Mouse (Mus musculus) heart, adult 2 months (tissue): Measurements from ENCODE around the gene Cadps2.

ENCODE experiments used
- CTCF ChIP-seq: fragments of 200-600 bp; IDR thresholded peaks from 2 replicates; pipeline ENCODE4 v1.8.1; 2022; ENCODE audit warnings: antibody characterized with exemption, mild to moderate bottlenecking, moderate library complexity
- EP300 ChIP-seq: fragments of 200-500 bp; IDR thresholded peaks from 2 replicates; pipeline ENCODE4 v1.6.1; 2011; ENCODE audit warnings: low read depth, low read length, control low read depth; ENCODE audit not compliant: insufficient read depth

DNA sequence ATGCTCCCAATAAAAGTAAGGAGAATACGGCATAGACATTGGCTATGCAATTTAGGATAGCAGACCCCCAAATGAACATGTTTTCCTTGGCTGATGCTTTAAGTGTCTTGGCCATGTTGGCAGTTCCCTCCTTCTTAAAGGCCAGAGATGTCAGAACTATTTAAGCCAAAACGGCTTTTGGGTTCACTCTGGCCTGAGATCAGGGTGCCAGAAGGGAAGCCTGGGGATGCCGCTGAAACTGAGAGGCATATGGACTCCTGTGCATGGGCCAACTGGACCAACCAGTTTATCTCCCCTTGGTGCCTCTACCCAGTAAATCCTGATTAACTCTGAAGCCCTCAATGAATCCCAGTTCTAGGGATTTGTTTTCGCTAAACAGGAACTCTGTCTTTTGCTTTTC is 34.6 kb upstream of the Cadps2 start:
- TF ChIP-seq CTCF (no peak), EP300 (no peak)
